Mouse (Mus musculus) activated CD4-positive, CD25-positive, alpha-beta regulatory T cell, adult 4 months (primary cell): ENCODE results near the gene Polh. TPM values are rescaled to one million over a fixed set of nuclear protein-coding genes. Genes with fewer than 3 reads are reported as not detected.
A peak's percentile ranks its signal among the peaks of the same experiment; 100 is the strongest.

Experiments
- ATAC-seq: one replicate; pipeline ENCODE4 v1.8.0; 2017
- polyA plus RNA-seq, 2 experiments: library from polyadenylated mRNA; unstranded; fragments of 100-300 nt; shearing (Covaris generic); gene quantifications; one replicate each; pipeline ENCODE4 v1.2.1; 2017

Polh gene
- polyA plus RNA-seq, 2 experiments from 2014 or later, result 8.3 to 10.0 TPM

DNA sequence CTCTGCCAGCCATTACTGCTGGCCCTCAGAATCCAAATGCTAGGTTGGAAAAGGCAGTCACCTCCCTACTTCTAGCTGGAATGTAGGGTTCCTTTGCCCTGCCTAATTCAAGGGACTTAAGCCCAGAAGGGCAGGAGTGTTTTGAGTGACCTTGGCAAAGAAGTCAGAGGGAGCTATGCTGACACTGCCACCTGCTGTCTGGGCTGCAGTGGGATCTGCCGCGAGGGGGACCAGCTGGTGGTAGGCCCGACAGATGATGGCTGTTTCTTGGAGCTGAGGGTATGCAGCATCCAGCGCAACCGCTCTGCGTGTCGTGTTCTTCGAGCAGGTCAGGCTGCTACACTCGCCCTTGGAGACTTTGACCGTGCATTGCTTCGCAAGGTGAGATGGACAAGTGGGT is 35.4 kb downstream of the Polh start:
- no peak for ATAC-seq

DNA sequence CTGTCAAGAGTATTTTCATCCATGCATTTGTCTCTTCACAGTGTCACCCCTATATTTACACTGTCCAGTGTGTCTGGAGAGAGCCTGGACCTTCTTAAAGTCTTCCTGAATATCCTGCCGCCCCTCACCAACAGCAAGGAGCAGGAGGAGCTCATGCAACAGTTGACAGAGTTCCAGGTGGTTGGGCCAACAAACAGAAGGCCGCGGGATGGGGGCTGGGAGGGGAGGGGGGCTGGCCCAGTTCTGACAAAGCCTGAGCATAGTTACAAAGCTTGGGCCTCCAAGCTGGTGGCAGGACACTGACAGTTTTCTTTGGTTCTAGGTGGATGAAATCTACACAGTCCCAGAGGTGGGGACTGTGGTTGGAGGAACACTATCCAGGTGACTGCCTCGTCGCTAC is 36.2 kb downstream of the Polh start:
- ATAC-seq, result no peak

DNA sequence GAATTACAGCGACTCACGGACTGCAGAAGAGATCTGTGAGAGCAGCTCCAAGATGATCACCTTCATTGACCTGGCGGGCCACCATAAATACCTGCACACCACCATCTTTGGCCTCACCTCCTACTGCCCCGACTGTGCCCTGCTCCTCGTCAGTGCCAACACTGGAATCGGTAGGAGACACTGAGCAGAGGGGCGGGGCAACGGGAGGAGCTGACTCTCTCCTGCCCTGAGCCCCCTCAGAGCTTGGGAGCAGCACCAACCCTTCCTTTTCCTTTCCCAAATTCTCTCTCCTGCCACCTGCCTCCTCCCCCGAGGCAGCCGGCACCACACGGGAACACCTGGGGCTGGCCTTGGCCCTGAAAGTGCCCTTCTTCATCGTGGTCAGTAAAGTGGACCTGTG is 37.0 kb downstream of the Polh start:
- ATAC-seq, result no peak

DNA sequence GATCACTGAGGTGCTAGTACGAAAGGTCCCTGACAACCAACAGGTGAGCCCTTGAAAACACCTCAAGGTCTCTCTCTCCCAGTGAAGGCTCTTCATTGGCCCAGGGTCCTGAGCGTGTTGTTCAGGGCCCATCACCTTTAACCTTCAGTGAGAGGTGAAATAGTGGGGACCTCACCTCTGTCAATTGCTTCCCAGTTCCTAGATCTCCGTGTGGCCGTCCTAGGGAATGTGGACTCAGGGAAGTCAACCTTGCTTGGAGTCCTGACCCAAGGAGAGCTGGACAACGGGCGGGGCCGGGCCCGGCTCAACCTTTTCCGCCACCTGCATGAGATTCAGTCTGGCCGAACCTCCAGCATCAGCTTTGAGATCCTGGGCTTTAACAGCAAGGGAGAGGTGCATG is 37.7 kb downstream of the Polh start:
- no peak for ATAC-seq

DNA sequence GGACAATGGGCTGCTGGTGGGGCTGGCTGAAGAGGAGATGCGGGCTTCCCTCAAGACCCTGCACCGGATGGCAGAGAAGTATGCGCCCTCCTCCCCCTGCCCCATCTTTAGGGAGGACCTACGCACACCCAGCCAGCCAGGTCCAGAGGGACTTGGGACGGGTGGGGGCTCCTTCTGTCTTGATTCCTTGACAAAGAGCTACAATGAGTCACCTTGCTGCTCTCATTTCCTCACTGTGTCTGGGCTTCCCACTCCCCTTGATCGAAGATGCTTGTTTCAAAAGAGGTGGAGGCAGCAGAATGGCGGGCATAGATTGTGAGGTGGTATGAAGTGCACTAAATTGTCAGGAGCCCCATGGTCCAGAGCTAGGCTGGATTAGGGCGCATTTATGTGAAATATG is 38.1 kb downstream of the Polh start:
- ATAC-seq, result no peak

DNA sequence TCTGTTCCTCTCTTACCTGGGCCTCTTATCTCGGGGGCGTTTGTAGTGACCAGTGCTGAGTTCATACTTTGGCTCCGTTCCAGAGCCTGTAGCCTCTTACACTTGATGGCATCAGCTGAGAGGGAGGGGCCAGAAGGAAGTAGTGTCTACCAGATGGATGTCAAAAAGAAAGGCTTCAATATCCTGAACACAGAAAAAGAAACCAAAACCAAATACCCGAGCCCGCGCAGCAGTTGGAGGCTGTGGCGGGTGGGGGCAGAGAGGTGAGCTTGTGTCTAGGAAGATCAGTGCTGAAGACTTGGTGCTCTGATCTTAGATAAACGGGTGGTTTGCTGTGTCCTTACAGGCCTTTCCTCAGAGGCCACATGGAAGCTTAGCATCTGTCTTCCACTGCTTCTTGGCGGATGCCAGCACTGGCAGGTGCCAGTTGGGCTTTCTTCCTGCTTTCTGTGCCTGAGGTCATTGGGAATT is 39.5 kb downstream of the Polh start:
- peak; percentile 62 for ATAC-seq

DNA sequence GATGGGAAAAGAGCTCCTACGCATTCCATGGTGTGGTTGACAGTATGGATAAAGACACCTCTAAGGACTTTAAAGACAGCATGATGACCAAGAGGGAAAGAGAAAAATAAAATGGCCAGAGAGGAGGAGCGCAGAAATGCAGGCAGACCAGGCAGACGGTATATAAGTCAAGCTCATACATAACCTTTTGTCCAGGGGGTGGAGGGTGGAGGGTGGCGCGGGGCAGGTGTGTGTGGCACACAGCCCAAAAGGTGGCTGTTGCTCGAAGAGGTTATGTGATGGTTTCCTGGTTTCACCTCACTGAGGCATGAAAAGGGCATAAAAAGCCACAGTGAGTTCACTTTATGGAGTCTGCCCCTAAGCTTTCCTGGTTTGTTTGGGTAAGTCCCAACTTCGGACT is 39.9 kb downstream of the Polh start:
- ATAC-seq, result no peak

DNA sequence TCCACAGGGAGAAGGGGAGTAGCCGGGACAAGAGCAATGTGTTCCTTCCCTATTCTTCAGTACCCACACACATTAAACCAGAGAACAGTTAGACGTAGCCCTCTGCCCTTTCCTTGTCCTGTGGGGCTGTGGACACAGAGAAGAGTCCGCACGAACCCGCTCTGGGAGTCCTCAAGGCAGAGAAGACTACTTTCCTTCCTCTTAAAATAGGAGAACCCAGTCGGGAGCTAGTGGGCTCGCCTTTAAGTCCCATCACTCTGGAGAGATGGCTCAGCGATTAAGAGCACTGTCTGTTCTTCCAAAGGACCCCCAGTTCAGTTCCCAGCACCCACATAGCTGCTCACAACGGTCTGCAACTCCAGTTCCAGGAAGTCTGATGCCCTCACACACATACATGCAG is 40.7 kb downstream of the Polh start:
- ATAC-seq, result no peak

DNA sequence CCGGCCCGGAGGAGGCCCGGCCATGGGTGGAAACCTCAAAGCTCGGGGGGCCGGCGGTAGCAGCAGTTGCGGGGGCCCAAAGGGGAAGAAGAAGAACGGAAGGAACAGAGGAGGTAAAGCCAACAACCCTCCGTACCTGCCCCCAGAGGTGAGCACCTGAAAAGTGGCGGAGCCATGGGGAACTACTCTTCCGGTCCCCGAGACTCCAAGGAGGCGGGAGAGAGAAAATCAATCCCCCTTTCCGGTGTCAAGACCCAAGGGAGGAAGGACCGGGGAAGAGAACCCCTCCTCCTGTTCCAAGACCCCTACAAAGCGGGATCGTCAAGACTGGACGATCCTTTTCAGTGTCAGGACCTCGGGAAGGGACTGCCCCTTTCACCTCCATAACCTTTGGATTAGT is 41.3 kb downstream of the Polh start:
- no peak for ATAC-seq

DNA sequence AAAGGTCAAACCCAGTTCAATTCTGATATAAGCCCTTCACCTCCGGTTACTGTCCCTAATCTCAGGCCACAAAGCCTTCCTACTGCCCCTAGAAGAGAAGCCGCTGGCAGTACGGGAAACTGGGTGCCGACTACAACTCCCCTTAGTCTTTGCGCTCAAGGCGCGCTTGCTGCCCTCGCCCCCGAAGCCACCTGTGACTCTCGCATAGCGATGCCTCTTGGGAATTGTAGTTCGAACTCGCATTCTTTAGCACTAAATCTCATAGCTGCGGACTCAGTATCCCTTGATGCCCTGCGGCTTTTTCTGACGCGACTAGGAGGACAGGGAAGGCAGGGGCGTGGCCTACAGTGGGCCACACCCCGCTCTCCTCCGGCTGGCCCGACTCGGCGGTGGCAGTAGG is 41.8 kb downstream of the Polh start, which contains the start of gene Gtpbp2:
Gene Gtpbp2 (plus strand): TSS at position 347 of the 400 bp plus-strand sequence.
- peak; percentile 86 for ATAC-seq

DNA sequence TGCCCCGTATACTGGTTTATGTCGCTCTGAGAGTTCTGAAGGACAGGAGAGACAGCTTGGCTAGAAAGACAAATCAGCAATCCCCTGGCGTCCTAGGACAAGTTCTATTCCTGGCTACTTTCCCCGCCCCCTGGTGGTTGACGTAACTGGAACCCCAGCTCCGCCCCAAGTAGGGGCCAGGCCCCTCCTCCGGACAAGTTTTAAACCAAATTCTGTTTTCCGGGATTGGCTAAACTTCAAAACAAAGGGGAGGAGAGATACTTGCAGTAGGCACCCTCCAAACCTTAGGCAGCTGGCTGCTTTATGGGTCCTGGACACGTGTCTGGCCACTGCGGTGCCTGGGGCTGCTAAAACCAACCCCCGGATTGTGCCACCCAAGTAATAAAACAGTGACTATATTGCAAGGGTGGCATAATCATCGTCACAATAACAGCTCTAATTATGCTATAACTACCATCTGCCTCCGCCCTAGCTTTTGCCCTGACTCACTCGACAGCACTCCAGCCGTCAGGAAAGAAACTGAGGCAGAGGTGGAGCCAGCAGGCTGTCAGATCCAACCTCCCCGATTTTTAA is 42.3 kb downstream of the Polh start:
- ATAC-seq, result peak; percentile 34

DNA sequence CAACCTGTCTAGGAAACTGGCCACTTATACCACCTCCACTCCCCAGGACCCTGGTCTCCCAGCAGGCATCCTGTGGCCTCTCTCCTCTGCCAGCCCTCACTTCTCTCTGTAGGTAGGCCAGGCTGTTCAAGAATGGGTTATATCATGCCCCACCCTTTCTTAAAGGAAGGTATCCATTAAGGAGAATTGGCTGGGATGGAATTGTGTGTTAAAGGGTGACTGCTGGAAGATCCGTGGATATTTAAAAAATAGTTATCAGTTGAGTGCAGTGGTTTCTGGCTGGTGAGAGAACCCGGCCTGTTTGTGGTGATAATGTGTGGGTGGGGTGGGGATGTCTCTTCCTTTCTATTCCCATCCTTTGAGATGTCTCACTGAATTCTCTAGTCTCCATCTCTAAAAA is 43.2 kb downstream of the Polh start:
- no peak for ATAC-seq

DNA sequence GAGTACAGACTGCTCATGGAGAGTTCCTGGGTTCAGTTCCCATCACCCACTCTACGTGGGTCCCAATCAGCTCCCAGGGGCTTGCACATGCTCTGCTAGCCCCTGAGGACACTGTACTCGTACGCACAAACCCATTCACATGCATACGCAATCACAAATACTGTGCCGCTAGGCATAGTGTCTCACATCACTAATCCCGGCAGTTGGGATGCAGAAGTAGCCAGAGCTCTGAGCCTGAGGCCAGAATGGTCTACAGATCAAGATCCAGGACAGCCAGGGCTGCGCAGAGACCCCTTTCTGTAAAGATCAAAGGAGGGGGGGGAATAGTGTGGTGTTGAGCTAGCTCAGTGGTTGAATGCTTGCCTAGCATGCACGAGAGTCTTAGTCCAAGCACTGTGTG is 45.3 kb downstream of the Polh start:
- ATAC-seq, result no peak

DNA sequence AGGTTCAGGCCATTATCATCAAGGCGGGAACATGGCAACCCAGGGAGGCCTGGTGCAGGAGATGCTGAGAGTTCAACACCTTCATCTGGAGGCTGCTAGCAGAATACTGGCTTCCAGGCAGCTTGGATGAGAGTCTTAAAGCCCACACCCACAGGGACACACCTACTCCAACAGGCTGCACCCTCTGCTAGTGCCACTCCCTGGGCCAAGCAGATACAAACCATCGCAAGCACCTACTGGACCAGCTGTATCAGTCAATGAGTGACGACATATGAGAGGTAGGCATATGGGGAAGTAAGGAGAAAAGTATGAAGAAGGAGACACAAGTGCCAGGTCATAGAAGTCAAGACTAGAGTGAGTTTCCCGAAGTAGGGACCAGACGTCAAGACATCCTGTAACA is 45.8 kb downstream of the Polh start:
- ATAC-seq, result no peak

DNA sequence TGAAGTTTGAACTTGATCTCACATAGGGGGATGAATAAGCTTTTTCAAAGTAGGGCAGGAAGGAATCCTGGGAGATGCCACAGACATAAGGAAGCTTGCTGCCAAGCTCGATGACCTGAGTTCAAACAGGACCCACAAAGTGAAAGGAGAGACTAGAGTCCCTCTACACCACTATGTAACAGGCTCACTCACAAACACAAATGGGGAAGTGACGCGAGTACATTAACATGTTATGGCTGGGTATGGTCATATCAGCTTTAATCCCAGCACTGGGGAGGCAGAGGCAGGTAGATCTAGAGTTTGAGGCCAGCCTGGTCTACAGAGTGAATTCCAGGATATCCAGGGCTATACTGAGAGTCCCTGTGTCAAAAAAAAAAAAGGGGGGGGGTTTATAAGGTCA is 48.1 kb downstream of the Polh start:
- ATAC-seq, result no peak

DNA sequence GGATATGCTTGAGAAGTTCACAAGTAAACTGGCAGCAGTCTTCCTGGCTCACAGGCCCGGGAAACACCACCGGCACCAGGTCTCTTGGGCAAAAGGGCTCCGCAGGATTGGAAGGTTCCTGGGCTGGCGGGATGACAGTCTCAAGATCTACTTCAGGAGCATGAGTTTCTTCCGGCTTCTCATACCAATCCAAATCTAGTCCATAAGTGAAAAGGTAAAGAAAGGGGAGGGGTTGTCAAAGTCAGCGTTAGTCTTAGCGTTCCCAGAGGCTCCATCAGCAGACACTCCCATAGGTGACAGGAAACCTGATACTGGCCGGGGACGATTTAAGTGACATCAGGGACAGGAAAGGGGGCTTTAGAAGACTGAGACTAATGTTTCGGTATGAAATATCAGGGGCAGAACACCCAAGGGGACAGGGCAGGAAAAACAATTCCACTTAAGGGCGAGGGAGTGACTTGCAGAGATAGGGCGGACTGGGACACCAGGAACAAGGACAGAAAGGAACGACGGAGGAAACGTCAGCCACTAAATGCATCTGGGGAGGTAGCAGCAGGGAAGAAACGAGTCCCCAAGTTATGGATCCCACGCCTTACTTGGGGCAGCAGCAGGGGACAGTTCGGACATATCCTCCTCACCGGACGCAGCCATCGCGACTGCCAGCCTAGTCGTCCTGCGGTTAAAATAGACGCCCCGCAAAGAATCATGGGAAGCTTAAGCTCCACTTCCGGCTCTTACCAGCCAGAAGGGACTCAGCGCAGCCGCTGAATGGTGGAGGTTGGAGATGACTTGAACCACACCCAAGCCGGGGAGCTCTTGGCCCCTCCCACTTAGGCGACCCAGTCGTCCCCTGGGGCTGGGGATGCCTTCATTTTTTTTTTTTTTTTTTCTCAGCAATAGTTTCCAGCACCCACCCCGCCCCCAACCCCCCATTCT is 49.3 kb downstream of the Polh start, which contains the start of gene Mad2l1bp:
Gene Mad2l1bp (minus strand): TSS at position 707 of the 936 bp plus-strand sequence.
- peak; percentile 96 for ATAC-seq

DNA sequence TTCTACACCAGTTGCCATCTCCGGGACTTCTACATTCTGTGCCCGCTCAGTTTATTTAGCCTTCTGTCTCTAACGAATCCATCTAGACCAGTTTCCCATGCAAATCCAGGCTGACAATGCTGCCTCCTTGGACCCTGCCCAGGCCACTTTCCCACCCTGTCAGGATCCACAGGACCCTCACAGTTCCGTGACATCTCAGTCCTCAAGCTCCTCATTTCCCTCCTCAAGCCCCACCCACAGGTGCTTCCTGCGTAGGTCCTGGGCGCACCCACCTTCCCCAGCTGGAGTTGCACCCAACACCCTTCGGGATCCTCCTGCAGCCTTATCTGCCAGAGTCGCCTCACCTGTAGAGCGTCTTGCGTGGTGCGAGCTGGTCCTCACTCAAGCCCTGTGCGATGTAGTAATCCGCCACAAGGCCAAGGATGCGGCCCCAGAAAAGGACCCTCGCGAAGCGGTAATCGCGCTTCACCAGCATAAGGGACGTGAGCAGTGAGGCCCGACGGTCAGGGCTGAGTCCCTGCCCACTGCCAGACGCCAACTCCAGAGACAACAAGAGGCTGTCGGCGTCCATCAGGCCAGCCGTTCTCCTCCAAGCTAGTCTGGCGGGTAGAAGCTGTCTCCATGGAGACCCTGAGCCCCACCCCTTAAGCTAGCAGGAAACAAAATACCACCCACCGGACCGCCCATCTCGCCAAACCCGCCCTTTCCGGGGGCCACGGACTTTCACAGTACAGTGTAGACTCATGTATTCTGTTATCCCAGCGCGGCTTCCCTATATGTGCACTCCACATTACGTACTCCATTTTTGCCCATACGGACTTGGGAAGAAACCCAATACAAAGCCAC is 58.6 kb downstream of the Polh start, which contains the start of gene Rsph9:
Gene Rsph9 (minus strand): TSS at position 639 of the 846 bp plus-strand sequence.
- ATAC-seq, result peak; percentile 98

DNA sequence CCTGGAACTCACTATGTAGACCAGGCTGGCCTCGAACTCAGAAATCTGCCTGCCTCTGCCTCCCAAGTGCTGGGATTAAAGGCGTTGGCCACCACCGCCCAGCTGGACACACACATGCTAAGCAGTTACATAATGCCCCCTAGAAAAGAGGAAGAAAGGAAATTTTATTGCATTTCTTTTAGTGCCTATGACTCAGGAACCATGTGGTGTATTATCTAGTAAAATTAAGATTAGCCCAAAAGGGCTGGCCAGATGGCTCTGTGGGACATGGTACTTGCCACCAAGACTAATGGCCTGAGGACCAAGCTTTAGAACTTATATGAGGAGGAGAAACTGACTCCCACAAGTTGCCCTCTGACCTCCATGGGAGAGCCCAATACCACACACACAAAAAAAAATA is 62.6 kb downstream of the Polh start:
- ATAC-seq, result no peak

DNA sequence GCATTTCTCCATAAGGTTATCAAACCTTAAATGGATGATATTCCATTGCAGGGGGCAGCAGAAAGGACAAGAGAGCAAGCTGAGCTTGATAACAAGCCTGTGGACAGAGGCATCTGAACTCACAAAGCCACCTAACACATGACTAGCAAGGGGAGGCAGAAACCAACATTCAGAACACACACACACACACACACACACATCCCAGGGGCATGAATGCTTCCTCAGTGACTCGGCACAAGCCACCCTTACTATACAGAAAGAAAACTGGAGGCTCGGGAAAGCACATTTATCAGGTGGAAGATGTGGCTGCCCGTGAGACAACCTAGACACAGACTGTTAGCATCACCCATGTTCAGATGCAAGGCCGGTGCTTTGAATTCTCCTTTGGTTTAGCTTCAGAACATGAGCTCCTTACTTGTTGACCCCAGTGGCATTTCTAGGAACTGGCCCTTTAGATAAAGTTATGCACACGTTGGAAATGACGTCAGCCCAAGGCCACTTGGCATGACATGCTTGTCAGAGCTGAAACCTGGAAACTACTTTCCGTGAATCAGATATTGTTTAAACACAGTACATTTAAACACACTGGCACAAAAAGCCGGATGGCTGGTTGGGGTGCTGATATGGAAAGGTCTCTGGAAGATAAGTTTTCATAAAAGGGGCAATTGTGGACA is 63.7 kb downstream of the Polh start:
- no peak for ATAC-seq

DNA sequence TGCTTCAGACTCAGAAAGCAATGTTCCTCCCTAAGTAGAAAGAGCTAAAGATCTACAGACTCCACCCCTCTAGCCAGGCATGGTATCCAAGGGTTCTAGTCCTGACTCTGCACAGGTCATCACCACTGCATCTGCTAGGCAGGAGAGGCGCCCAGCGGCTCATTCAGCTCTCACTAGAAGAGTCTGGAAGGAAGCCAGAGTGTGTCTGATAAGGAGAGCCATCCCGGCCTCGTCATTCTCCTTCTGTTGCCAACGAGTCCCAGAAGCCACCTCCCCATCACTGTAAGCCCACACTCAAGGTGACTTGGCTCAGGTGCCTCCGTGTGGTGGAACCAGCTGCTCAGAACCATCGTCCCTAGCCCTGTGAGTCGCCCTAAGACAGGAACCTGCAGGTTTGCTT is 69.6 kb downstream of the Polh start:
- ATAC-seq, result no peak

DNA sequence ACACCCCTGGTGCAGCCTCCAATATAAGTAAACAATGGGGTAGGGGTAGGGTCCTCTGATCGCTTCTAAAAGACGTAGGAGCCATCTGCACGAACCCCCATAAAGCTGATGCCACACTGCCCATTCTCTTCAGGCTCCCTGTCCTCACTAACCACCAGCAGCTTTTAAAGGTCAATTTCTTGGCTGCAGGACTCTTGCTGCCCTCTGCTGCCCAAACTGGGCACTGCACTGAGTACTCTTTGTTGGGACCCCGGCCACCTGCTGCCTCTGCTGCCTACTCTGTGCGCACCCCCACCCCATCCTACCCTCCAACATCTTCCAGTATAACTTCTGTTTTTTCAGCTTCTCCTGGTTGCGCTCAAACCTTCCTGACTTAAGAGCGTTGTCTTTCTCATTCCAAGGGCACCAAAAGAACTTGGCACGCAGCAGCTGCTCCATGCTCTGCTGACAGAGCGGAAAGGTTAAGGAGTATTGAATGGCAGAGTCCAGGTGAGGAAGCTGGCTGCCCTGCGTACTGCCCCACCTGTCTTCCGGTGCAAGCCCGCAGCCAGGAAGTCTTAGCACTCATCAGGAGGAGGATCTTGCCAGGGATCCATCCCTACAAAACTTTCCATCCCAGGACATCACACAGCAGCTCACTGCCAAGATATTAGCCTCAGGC is 70.3 kb downstream of the Polh start:
- ATAC-seq, result peak; percentile 65
